Mouse (Mus musculus): ENCODE results near the gene Gm5426.

- TF ChIP-seq EP300 (IDR thresholded peaks at IDR 0.05; ENCODE audit: low read depth) (no peak), CTCF (IDR thresholded peaks at IDR 0.05; ENCODE audit: low read depth) (no peak)
Observed at GRCm38 (mm10) chr10:96150401-96151116, 14.2 kb downstream of the Gm5426 start.

Data from liver, embryonic 14.5 days (tissue).